Mouse (Mus musculus): ENCODE data around the gene R3hcc1l.

DNA sequence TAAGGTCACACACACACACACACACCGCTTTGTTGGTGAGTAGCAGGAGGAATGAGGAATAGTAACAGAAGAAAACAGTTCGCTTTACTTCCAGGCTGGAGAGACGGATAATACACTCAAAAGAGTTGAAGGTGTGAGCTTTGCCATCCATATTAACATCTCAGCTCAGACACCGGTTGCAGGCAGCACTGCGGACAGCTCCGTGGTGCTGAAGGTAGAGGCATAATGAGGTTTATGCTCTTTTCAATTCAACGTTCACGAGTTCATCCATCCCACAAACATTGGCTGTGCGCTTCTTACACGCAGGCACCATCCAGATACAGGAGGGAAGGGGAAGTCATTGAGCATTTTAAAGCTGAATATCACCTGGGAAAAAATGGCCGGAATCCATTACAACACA lies 45.7 kb upstream of the R3hcc1l start:
- no peak for TF ChIP-seq CTCF (IDR thresholded peaks at IDR 0.05)
- no peak for TF ChIP-seq EP300 (IDR thresholded peaks at IDR 0.05)
